Mouse (Mus musculus) lung, postnatal 0 days (tissue): ENCODE measurements around the gene Crim1.

Source experiments
- CTCF ChIP-seq: IDR thresholded peaks from 2 replicates; pipeline ENCODE4 v1.5.1; 2016; ENCODE audit warnings: antibody characterized with exemption, mild to moderate bottlenecking
- EP300 ChIP-seq: IDR thresholded peaks from 2 replicates; pipeline ENCODE4 v1.6.1; 2016; ENCODE audit warnings: antibody characterized with exemption, mild to moderate bottlenecking, control low read depth

GRCm38 (mm10) chr17:78202756-78203155 lies 2.7 kb downstream of the Crim1 start:
- TF ChIP-seq CTCF (no peak), EP300 (no peak)
